In genomic region chr15:91049496-91050441, GRCm38 (mm10) we compare ENCODE assay signal across 8 mouse cellular contexts. TPM values are rescaled to one million over a fixed set of nuclear protein-coding genes. Genes with fewer than 3 reads are reported as not detected.
DNase-seq lines count a peak whose midpoint lies in the region; ATAC-seq and TF ChIP-seq lines count a peak whose summit lies in the region.

Gene Kif21a (minus strand): TSS chr15:91049948.

- peak within 1 kb of the TSS; percentile 78 to 86 for H3K4me3 ChIP-seq in ES-E14 (ENCODE audit: insufficient read depth in 1 of 2, low read depth in 1 of 2, low read length in 2 of 2, poor library complexity in 1 of 2, severe bottlenecking in 1 of 2)
- peak within 1 kb of the TSS; percentile 97 for H3K4me3 ChIP-seq in forebrain, embryonic 16.5 days (replicated peaks; ENCODE audit: low read length)
- H3K4me3 ChIP-seq in liver, embryonic 13.5 days (replicated peaks): peak within 1 kb of the TSS; percentile 67
- peak within 1 kb of the TSS; percentile 68 for H3K4me3 ChIP-seq in neural tube, embryonic 11.5 days (ENCODE audit: low read depth, low read length)

- no peak within 1 kb of the TSS for H3K27ac ChIP-seq in ES-E14 (ENCODE audit: insufficient read depth, low read depth, low read length, poor library complexity, severe bottlenecking)
- H3K27ac ChIP-seq in forebrain, embryonic 16.5 days (ENCODE audit: low read length): peak within 1 kb of the TSS; percentile 99
- H3K27ac ChIP-seq in liver, embryonic 13.5 days: peak within 1 kb of the TSS; percentile 69
- H3K27ac ChIP-seq in neural tube, embryonic 11.5 days (ENCODE audit: low read depth, low read length): peak within 1 kb of the TSS; percentile 96

- H3K9me3 ChIP-seq in ES-E14 (ENCODE audit: control insufficient read depth, insufficient read depth, low read depth, low read length): no peaks in the 10 kb centered on the region
- H3K9me3 ChIP-seq in forebrain, embryonic 16.5 days (ENCODE audit: control insufficient read depth, low read length): no peaks in the 10 kb centered on the region
- H3K9me3 ChIP-seq in liver, embryonic 13.5 days (replicated peaks): no peaks in the 10 kb centered on the region
- H3K9me3 ChIP-seq in neural tube, embryonic 11.5 days (ENCODE audit: control insufficient read depth, low read length): no peaks in the 10 kb centered on the region

- no peaks in the 10 kb centered on the region for H3K36me3 ChIP-seq in ES-E14 (ENCODE audit: control insufficient read depth, insufficient read depth, low read length, poor library complexity, severe bottlenecking)
- H3K36me3 ChIP-seq in forebrain, embryonic 16.5 days (ENCODE audit: control insufficient read depth, insufficient read depth): no peaks in the 10 kb centered on the region
- no peaks in the 10 kb centered on the region for H3K36me3 ChIP-seq in liver, embryonic 13.5 days
- H3K36me3 ChIP-seq in neural tube, embryonic 11.5 days (ENCODE audit: control insufficient read depth, insufficient read depth, low read length): no peaks in the 10 kb centered on the region

- peak within 1 kb of the TSS; percentile 68 for H3K9ac ChIP-seq in ES-E14 (ENCODE audit: insufficient read depth, low read depth, low read length, poor library complexity, severe bottlenecking)
- peak within 1 kb of the TSS; percentile 99 for H3K9ac ChIP-seq in forebrain, embryonic 16.5 days (replicated peaks; ENCODE audit: low read depth, low read length)
- H3K9ac ChIP-seq in liver, embryonic 13.5 days: peak within 1 kb of the TSS; percentile 73
- H3K9ac ChIP-seq in neural tube, embryonic 11.5 days (ENCODE audit: low read length): peak within 1 kb of the TSS; percentile 81

- intact Hi-C loops in heart, postnatal 10 days (cut with DNase I): no loop called here

- WGBS in forebrain, embryonic 16.5 days: 0% methylated on average over 36 of the region's 89 CpGs
- 2% methylated on average over 62 of the region's 89 CpGs for WGBS in liver, embryonic 13.5 days (ENCODE audit: insufficient replicate concordance)
- under 1% methylated on average over 51 of the region's 89 CpGs for WGBS in neural tube, embryonic 11.5 days

- H3K4me1 ChIP-seq in ES-E14 (ENCODE audit: control insufficient read depth in 2 of 2, insufficient read depth in 2 of 2, low read length in 2 of 2, poor library complexity in 1 of 2): peaks cover 1 to 2% of the 10 kb centered on the region in 2 experiments; a peak in 1 of 4 replicates
- peaks cover 24% of the 10 kb centered on the region for H3K4me1 ChIP-seq in forebrain, embryonic 16.5 days (replicated peaks; ENCODE audit: control insufficient read depth, insufficient read depth, low read length)
- H3K4me1 ChIP-seq in liver, embryonic 13.5 days (replicated peaks): peaks cover 13% of the 10 kb centered on the region
- H3K4me1 ChIP-seq in neural tube, embryonic 11.5 days (ENCODE audit: control insufficient read depth, insufficient read depth, low read length): peaks cover 7% of the 10 kb centered on the region; the same call in 1 of the 2 replicates

- in situ Hi-C loops in ES-E14 (cut with MboI; ENCODE audit: low sequenced_read_pairs in 2 of 2, unreplicated experiment in 2 of 2): no loop called here

- no peak for DNase-seq in ES-E14 (ENCODE audit: low read depth, low spot score)
- DNase-seq in cerebellum, adult 11 months: peak; percentile 87
- peak; percentile 74 to 76 for DNase-seq in heart, postnatal 10 days
- peak; percentile 76 to 86 for DNase-seq in kidney, postnatal 4 days
- peak; percentile 36 for DNase-seq in liver, embryonic 13.5 days
- peak; percentile 85 for DNase-seq in neural tube, embryonic 11.5 days (ENCODE audit: low spot score)
- DNase-seq in thymus, postnatal 36 days: peak; percentile 1 to 4

- H3K27me3 ChIP-seq in forebrain, embryonic 16.5 days (replicated peaks; ENCODE audit: control insufficient read depth, insufficient read depth, low read length): no peaks in the 10 kb centered on the region
- peaks cover 20% of the 10 kb centered on the region for H3K27me3 ChIP-seq in liver, embryonic 13.5 days
- H3K27me3 ChIP-seq in neural tube, embryonic 11.5 days (ENCODE audit: control insufficient read depth, insufficient read depth, low read length): no peaks in the 10 kb centered on the region

- peak; percentile 89 for ATAC-seq in forebrain, embryonic 16.5 days
- ATAC-seq in liver, embryonic 13.5 days (ENCODE audit: low read depth): peak; percentile 85
- ATAC-seq in neural tube, embryonic 11.5 days (ENCODE audit: insufficient read depth, low FRiP score, low TSS enrichment): peak; percentile 91

- H3K4me2 ChIP-seq in forebrain, embryonic 16.5 days (ENCODE audit: low read length): peak within 1 kb of the TSS; percentile 74
- peak within 1 kb of the TSS; percentile 87 for H3K4me2 ChIP-seq in liver, embryonic 13.5 days
- H3K4me2 ChIP-seq in neural tube, embryonic 11.5 days (ENCODE audit: low read depth): peak within 1 kb of the TSS; percentile 94

TF ChIP-seq in ES-E14, 5 proteins besides CTCF, POLR2A, EP300 and RAD21:
- TF ChIP-seq CHD2 (IDR thresholded peaks at IDR 0.05; ENCODE audit: low read depth, low read length) (no peak), HCFC1 (IDR thresholded peaks at IDR 0.05; ENCODE audit: borderline replicate concordance, insufficient read depth, low read length) (no peak), ZNF384 (IDR thresholded peaks at IDR 0.05; ENCODE audit: low read depth, low read length) (no peak), MAFK (IDR thresholded peaks at IDR 0.05; ENCODE audit: insufficient read depth, low read depth, low read length) (no peak), ZC3H11A (IDR thresholded peaks at IDR 0.05; ENCODE audit: borderline replicate concordance, low read depth, low read length) (no peak)

RNA-seq across cellular contexts. Expression of gene Kif21a, which starts in this region (rescaled TPM):
- total RNA-seq in ES-E14 (2012; rRNA removed): 5.4 TPM in 2 replicates
- polyA plus RNA-seq in forebrain, embryonic 16.5 days (2015; fragmentation: Nextera tagmentation; extraction: Ambion mirVana): 49.0 and 53.7 TPM in 2 replicates
- 1 to 10 TPM; 7.6 to 8.0 TPM for total RNA-seq in heart, postnatal 10 days (2021)
- 1.9 and 2.1 TPM in 2 replicates for polyA plus RNA-seq in liver, embryonic 13.5 days (2015; fragmentation: Nextera tagmentation; extraction: Ambion mirVana)
- polyA plus RNA-seq in neural tube, embryonic 11.5 days (2014; fragmentation: Nextera tagmentation; extraction: Ambion mirVana): 31.4 and 34.6 TPM in 2 replicates

Comparison
In these comparisons a context has a peak if more than half of its experiments do, and no peak if none do; other contexts are left out.
1. RNA of gene Kif21a (polyA plus RNA-seq): 49.0 to 53.7 TPM in forebrain, embryonic 16.5 days and 31.4 to 34.6 TPM in neural tube, embryonic 11.5 days; 1.9 to 2.1 TPM in liver, embryonic 13.5 days; every median in the first group is over 10 times any median in the second.
2. Peak in every context shown above with its lines, with median percentiles within 50 percentile points of each other: H3K4me3 ChIP-seq, H3K9ac ChIP-seq, ATAC-seq and H3K4me2 ChIP-seq.